ENCODE assay signal across 19 mouse cellular contexts in genomic region chr9:33011241-33011640, GRCm38 (mm10).
"Had no signal": no experiment of that assay in that cellular context is flagged by ENCODE, and none has a peak within 500 bp of the region (broad histone marks: within the 10 kb centered on the region; RNA-seq: fewer than 3 reads in every experiment).

No protein-coding gene starts in this region.

- H3K4me3 ChIP-seq: midbrain, embryonic 10.5 days; midbrain, embryonic 12.5 days; myocyte; neural tube, embryonic 13.5 days; neural tube, embryonic 15.5 days had no signal

- H3K27me3 ChIP-seq: midbrain, embryonic 12.5 days; neural tube, embryonic 13.5 days; neural tube, embryonic 15.5 days had no signal

- H3K27ac ChIP-seq: midbrain, embryonic 10.5 days; midbrain, embryonic 12.5 days; neural tube, embryonic 13.5 days; neural tube, embryonic 15.5 days had no signal

- H3K9ac ChIP-seq: liver, postnatal 0 days; lung, embryonic 14.5 days; midbrain, embryonic 12.5 days; neural tube, embryonic 13.5 days; neural tube, embryonic 15.5 days had no signal

- ATAC-seq: liver, postnatal 0 days; midbrain, embryonic 16.5 days had no signal

- H3K9me3 ChIP-seq: midbrain, embryonic 10.5 days; midbrain, embryonic 12.5 days; neural tube, embryonic 13.5 days; neural tube, embryonic 15.5 days had no signal

- H3K4me2 ChIP-seq: lung, embryonic 14.5 days; midbrain, embryonic 12.5 days; neural tube, embryonic 13.5 days; neural tube, embryonic 15.5 days had no signal

- DNase-seq: liver, postnatal 0 days; lung, embryonic 14.5 days; lung, postnatal 10 days; lung, postnatal 4 days; midbrain, embryonic 14.5 days; retina, postnatal 1 day; right cerebral cortex, adult 18-20 months; right cerebral cortex, postnatal 25 days; right cerebral cortex, postnatal 4 days; spleen, adult 18-20 months; thymus, adult 18-20 months; thymus, postnatal 14 days; thymus, postnatal 36 days had no signal

- H3K4me1 ChIP-seq: midbrain, embryonic 10.5 days; midbrain, embryonic 12.5 days; neural tube, embryonic 13.5 days; neural tube, embryonic 15.5 days had no signal

- H3K36me3 ChIP-seq: midbrain, embryonic 10.5 days; midbrain, embryonic 12.5 days; neural tube, embryonic 13.5 days; neural tube, embryonic 15.5 days had no signal
